Mouse (Mus musculus): ENCODE data around the gene Cox7a1. TPM values are rescaled to one million over a fixed set of nuclear protein-coding genes. Genes with fewer than 3 reads are reported as not detected.

Gene Cox7a1
- polyA plus RNA-seq, 1 experiment from 2014 or later: 4.7 TPM

GRCm38 (mm10) chr7:30224206-30224605 lies 40.3 kb downstream of the Cox7a1 start:
- H3K36me3 ChIP-seq: peaks cover 55% of the 10 kb centered on the region
- 94% methylated on average over 12 of the region's 12 CpGs for WGBS

GRCm38 (mm10) chr7:30231328-30231668 lies 47.4 kb downstream of the Cox7a1 start:
- WGBS: under 1% methylated on average over 16 of the region's 16 CpGs
- Histone ChIP-seq H3K27ac (peak overlapping the region; percentile 94; the same call in 1 of the 2 replicates), H3K4me3 (peak overlapping the region; percentile 66), H3K4me2 (peak overlapping the region; percentile 80), H3K9ac (peak overlapping the region; percentile 80), H3K4me1 (peaks cover 19% of the 10 kb centered on the region), H3K27me3 (no peaks in the 10 kb centered on the region), H3K36me3 (peaks cover 45% of the 10 kb centered on the region), H3K9me3 (no peaks in the 10 kb centered on the region)
- ATAC-seq (ENCODE audit: insufficient number of reproducible peaks, insufficient read depth, low FRiP score, low TSS enrichment, low read depth): peak; percentile 3; the same call in 1 of the 2 replicates

More at GRCm38 (mm10) chr7:30224206-30224605, 40.3 kb downstream of the Cox7a1 start:
- H3K9ac ChIP-seq: no peak overlapping the region
- no peak overlapping the region for H3K4me3 ChIP-seq
- H3K27me3 ChIP-seq: no peaks in the 10 kb centered on the region
- H3K4me1 ChIP-seq: peaks cover 6% of the 10 kb centered on the region
- H3K4me2 ChIP-seq: no peak overlapping the region
- ATAC-seq (ENCODE audit: insufficient number of reproducible peaks, insufficient read depth, low FRiP score, low TSS enrichment, low read depth): no peak
- no peaks in the 10 kb centered on the region for H3K9me3 ChIP-seq
- H3K27ac ChIP-seq: no peak overlapping the region

GRCm38 (mm10) chr7:30231669-30232454 lies 47.9 kb downstream of the Cox7a1 start, which contains the start of the genes Polr2i and Tbcb:
Gene Polr2i (plus strand): TSS chr7:30231948.
Gene Tbcb (minus strand): TSS chr7:30232272.
- Histone ChIP-seq H3K27ac (peak within 1 kb of the TSS; percentile 94), H3K4me3 (peak within 1 kb of the TSS; percentile 66), H3K9me3 (no peaks in the 10 kb centered on the region), H3K4me1 (peaks cover 19% of the 10 kb centered on the region), H3K36me3 (peaks cover 39% of the 10 kb centered on the region), H3K27me3 (no peaks in the 10 kb centered on the region), H3K4me2 (peak within 1 kb of the TSS; percentile 80), H3K9ac (peak within 1 kb of the TSS; percentile 80)
- ATAC-seq (ENCODE audit: insufficient number of reproducible peaks, insufficient read depth, low FRiP score, low TSS enrichment, low read depth): peak; percentile 90
- WGBS: under 1% methylated on average over 67 of the region's 67 CpGs

GRCm38 (mm10) chr7:30232631-30233148 lies 48.7 kb downstream of the Cox7a1 start:
- Histone ChIP-seq H3K4me3 (peak overlapping the region; percentile 66), H3K4me1 (peaks cover 19% of the 10 kb centered on the region), H3K9me3 (no peaks in the 10 kb centered on the region), H3K36me3 (peaks cover 31% of the 10 kb centered on the region), H3K9ac (peak overlapping the region; percentile 80), H3K4me2 (peak overlapping the region; percentile 80), H3K27me3 (no peaks in the 10 kb centered on the region), H3K27ac (peak overlapping the region; percentile 94)
- 3% methylated on average over 24 of the region's 24 CpGs for WGBS
- no peak for ATAC-seq (ENCODE audit: insufficient number of reproducible peaks, insufficient read depth, low FRiP score, low TSS enrichment, low read depth)

- peaks cover 19% of the 10 kb centered on the region for H3K4me1 ChIP-seq
- H3K27me3 ChIP-seq: no peaks in the 10 kb centered on the region
- H3K9ac ChIP-seq: peak overlapping the region; percentile 80; the same call in 1 of the 2 replicates
- WGBS: 91% methylated on average over 20 of the region's 20 CpGs
- H3K36me3 ChIP-seq: peaks cover 24% of the 10 kb centered on the region
- no peak for ATAC-seq (ENCODE audit: insufficient number of reproducible peaks, insufficient read depth, low FRiP score, low TSS enrichment, low read depth)
- no peak overlapping the region for H3K27ac ChIP-seq
- H3K4me3 ChIP-seq: peak overlapping the region; percentile 66
- peak overlapping the region; percentile 80 for H3K4me2 ChIP-seq
- no peaks in the 10 kb centered on the region for H3K9me3 ChIP-seq
Measured at GRCm38 (mm10) chr7:30233387-30233786, 49.4 kb downstream of the Cox7a1 start.

- Histone ChIP-seq H3K9ac (no peak overlapping the region), H3K4me2 (no peak overlapping the region), H3K9me3 (no peaks in the 10 kb centered on the region), H3K4me1 (peaks cover 19% of the 10 kb centered on the region), H3K27me3 (no peaks in the 10 kb centered on the region), H3K36me3 (peaks cover 24% of the 10 kb centered on the region), H3K27ac (no peak overlapping the region), H3K4me3 (no peak overlapping the region)
- no peak for ATAC-seq (ENCODE audit: insufficient number of reproducible peaks, insufficient read depth, low FRiP score, low TSS enrichment, low read depth)
- WGBS: 95% methylated on average over 15 of the region's 15 CpGs
Measured at GRCm38 (mm10) chr7:30234276-30234858, 50.4 kb downstream of the Cox7a1 start.

GRCm38 (mm10) chr7:30235091-30235490 lies 51.1 kb downstream of the Cox7a1 start:
- Histone ChIP-seq H3K9ac (no peak overlapping the region), H3K4me3 (no peak overlapping the region), H3K27ac (no peak overlapping the region), H3K36me3 (peaks cover 19% of the 10 kb centered on the region), H3K4me2 (no peak overlapping the region), H3K9me3 (no peaks in the 10 kb centered on the region), H3K27me3 (no peaks in the 10 kb centered on the region), H3K4me1 (peaks cover 19% of the 10 kb centered on the region)
- 93% methylated on average over 8 of the region's 8 CpGs for WGBS
- no peak for ATAC-seq (ENCODE audit: insufficient number of reproducible peaks, insufficient read depth, low FRiP score, low TSS enrichment, low read depth)

- no peak for ATAC-seq (ENCODE audit: insufficient number of reproducible peaks, insufficient read depth, low FRiP score, low TSS enrichment, low read depth)
- no peak within 1 kb of the TSS for H3K4me3 ChIP-seq
- H3K9ac ChIP-seq: no peak within 1 kb of the TSS
- H3K4me1 ChIP-seq: peaks cover 16% of the 10 kb centered on the region
- H3K9me3 ChIP-seq: no peaks in the 10 kb centered on the region
- H3K4me2 ChIP-seq: no peak within 1 kb of the TSS
- 90% methylated on average over 4 of the region's 4 CpGs for WGBS
- H3K27me3 ChIP-seq: no peaks in the 10 kb centered on the region
- peaks cover 19% of the 10 kb centered on the region for H3K36me3 ChIP-seq
- H3K27ac ChIP-seq: no peak within 1 kb of the TSS
Measured at GRCm38 (mm10) chr7:30235625-30236024, 51.7 kb downstream of the Cox7a1 start, which contains the start of gene Ovol3. Gene Ovol3 (minus strand): TSS chr7:30235725.

Other genes with a start within 250 kb of the Cox7a1 start
- gene Zfp74, start 230.1 kb upstream of the Cox7a1 start, polyA plus RNA-seq (2015; fragmentation: Nextera tagmentation; extraction: Ambion mirVana): 14.9 and 16.0 TPM in 2 replicates
- gene Zfp568, start 200.2 kb upstream of the Cox7a1 start, polyA plus RNA-seq (2015; fragmentation: Nextera tagmentation; extraction: Ambion mirVana): 13.3 and 17.5 TPM in 2 replicates
- 5.5 and 7.1 TPM in 2 replicates for gene Zfp14, start 132.8 kb upstream of the Cox7a1 start, polyA plus RNA-seq (2015; fragmentation: Nextera tagmentation; extraction: Ambion mirVana)
- 8.3 and 10.8 TPM in 2 replicates for gene Zfp82, start 111.2 kb upstream of the Cox7a1 start, polyA plus RNA-seq (2015; fragmentation: Nextera tagmentation; extraction: Ambion mirVana)
- gene Gm26920, start 93.7 kb upstream of the Cox7a1 start, polyA plus RNA-seq (2015; fragmentation: Nextera tagmentation; extraction: Ambion mirVana): 1.2 and 2.2 TPM in 2 replicates
- gene Zfp566, start 93.6 kb upstream of the Cox7a1 start, polyA plus RNA-seq (2015; fragmentation: Nextera tagmentation; extraction: Ambion mirVana): 14.5 and 18.7 TPM in 2 replicates
- gene Zfp260, start 89.4 kb upstream of the Cox7a1 start, polyA plus RNA-seq (2015; fragmentation: Nextera tagmentation; extraction: Ambion mirVana): 149 and 151 TPM in 2 replicates
- 11.3 and 19.2 TPM in 2 replicates for gene Zfp382, start 62.2 kb upstream of the Cox7a1 start, polyA plus RNA-seq (2015; fragmentation: Nextera tagmentation; extraction: Ambion mirVana)
- gene Zfp146, start 14.4 kb upstream of the Cox7a1 start, polyA plus RNA-seq (2015; fragmentation: Nextera tagmentation; extraction: Ambion mirVana): 23.7 and 24.2 TPM in 2 replicates
- gene Capns1, start 14.7 kb downstream of the Cox7a1 start, polyA plus RNA-seq (2015; fragmentation: Nextera tagmentation; extraction: Ambion mirVana): 92.0 and 110 TPM in 2 replicates
- 180 and 201 TPM in 2 replicates for gene Polr2i, start 47.8 kb downstream of the Cox7a1 start, polyA plus RNA-seq (2015; fragmentation: Nextera tagmentation; extraction: Ambion mirVana)
- 213 and 214 TPM in 2 replicates for gene Tbcb, start 48.1 kb downstream of the Cox7a1 start, polyA plus RNA-seq (2015; fragmentation: Nextera tagmentation; extraction: Ambion mirVana)
- gene Ovol3, start 51.6 kb downstream of the Cox7a1 start, polyA plus RNA-seq (2015; fragmentation: Nextera tagmentation; extraction: Ambion mirVana): 0.30 TPM in 1 of 2 replicates, not detected in the other
- 0.15 and 0.59 TPM in 2 replicates for gene Thap8, start 96.0 kb downstream of the Cox7a1 start, polyA plus RNA-seq (2015; fragmentation: Nextera tagmentation; extraction: Ambion mirVana)
- gene Wdr62, start 96.3 kb downstream of the Cox7a1 start, polyA plus RNA-seq (2015; fragmentation: Nextera tagmentation; extraction: Ambion mirVana): 6.4 and 8.3 TPM in 2 replicates
- 60.7 and 61.0 TPM in 2 replicates for gene Clip3, start 107.6 kb downstream of the Cox7a1 start, polyA plus RNA-seq (2015; fragmentation: Nextera tagmentation; extraction: Ambion mirVana)
- 91.8 and 104 TPM in 2 replicates for gene Alkbh6, start 124.6 kb downstream of the Cox7a1 start, polyA plus RNA-seq (2015; fragmentation: Nextera tagmentation; extraction: Ambion mirVana)
- 54.6 and 59.4 TPM in 2 replicates for gene Syne4, start 130.7 kb downstream of the Cox7a1 start, polyA plus RNA-seq (2015; fragmentation: Nextera tagmentation; extraction: Ambion mirVana)
- 5.1 TPM in 1 of 2 replicates, not detected in the other for gene E130208F15Rik, start 137.6 kb downstream of the Cox7a1 start, polyA plus RNA-seq (2015; fragmentation: Nextera tagmentation; extraction: Ambion mirVana)
- 19.2 and 22.5 TPM in 2 replicates for gene Sdhaf1, start 139.8 kb downstream of the Cox7a1 start, polyA plus RNA-seq (2015; fragmentation: Nextera tagmentation; extraction: Ambion mirVana)
- 5.8 and 7.5 TPM in 2 replicates for gene Lrfn3, start 178.6 kb downstream of the Cox7a1 start, polyA plus RNA-seq (2015; fragmentation: Nextera tagmentation; extraction: Ambion mirVana)
- 38.9 and 40.9 TPM in 2 replicates for gene Tyrobp, start 229.6 kb downstream of the Cox7a1 start, polyA plus RNA-seq (2015; fragmentation: Nextera tagmentation; extraction: Ambion mirVana)
- 0.72 and 0.91 TPM in 2 replicates for gene Hcst, start 235.7 kb downstream of the Cox7a1 start, polyA plus RNA-seq (2015; fragmentation: Nextera tagmentation; extraction: Ambion mirVana)
- gene Nfkbid, start 237.6 kb downstream of the Cox7a1 start, polyA plus RNA-seq (2015; fragmentation: Nextera tagmentation; extraction: Ambion mirVana): 1.8 and 2.5 TPM in 2 replicates